Mouse (Mus musculus) urinary bladder, postnatal 4 days (tissue): ENCODE measurements around the gene Gm21761.
"Not testable (repeated sequence)": the region's sequence is repeated elsewhere in the genome, so short reads cannot be mapped to it uniquely, and the experiment has no call there.

Source experiments
- DNase-seq, 2 experiments: peaks; one replicate each; pipeline ENCODE4 v3.0.0; 2021 to 2022; ENCODE audit warnings: low spot score in 2 of 2

Gene Gm21761

DNA sequence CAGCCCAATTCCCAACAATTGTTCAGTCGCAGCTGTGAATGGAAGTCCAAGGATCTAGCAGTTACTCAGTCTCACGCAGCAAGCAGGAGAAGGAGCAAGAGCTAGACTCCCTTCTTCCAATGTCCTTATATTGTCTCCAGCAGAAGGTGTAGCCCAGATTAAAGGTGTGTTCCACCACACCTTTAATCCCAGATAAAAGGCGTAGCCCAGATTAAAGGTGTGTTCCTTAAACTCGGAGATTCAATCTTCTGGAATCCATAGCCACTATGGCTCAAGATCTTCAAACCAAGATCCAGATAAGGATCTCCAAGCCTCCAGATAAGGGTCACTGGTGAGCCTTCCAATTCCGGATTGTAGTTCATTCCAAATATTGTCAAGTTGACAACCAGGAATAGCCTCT is at the start of gene Gm21761:
Gene Gm21761, minus strand, starts transcription at position 101 of the 400 bp plus-strand sequence.
- not testable (repeated sequence) for DNase-seq

- not testable (repeated sequence) for DNase-seq
Observed at GRCm38 (mm10) chr13:119969163-119969562, 40.1 kb upstream of the Gm21761 start.

- DNase-seq: not testable (repeated sequence)
Observed at GRCm38 (mm10) chr13:119968193-119968592, 39.1 kb upstream of the Gm21761 start.

DNA sequence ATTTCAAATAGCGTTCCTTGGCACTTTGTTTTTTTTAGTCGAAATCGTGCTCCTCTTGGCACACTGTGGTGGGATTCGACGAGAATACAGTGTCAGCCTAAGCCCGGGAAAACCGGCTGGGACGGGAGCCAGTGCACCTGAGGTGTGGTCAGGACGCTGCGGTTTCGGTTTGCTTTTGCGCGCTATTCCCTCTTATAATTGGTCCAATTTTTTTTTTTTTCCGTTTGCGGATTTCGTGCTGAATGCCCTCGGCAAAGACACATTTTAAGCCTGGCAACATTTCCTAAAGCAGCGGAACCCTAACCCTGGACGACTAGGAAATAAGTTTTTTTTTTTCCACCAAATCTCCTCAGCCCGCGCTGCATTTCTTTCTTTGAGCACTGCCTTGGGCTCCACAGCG is 36.9 kb upstream of the Gm21761 start:
- DNase-seq: peak in 1 of 2 experiments; percentile 62

DNA sequence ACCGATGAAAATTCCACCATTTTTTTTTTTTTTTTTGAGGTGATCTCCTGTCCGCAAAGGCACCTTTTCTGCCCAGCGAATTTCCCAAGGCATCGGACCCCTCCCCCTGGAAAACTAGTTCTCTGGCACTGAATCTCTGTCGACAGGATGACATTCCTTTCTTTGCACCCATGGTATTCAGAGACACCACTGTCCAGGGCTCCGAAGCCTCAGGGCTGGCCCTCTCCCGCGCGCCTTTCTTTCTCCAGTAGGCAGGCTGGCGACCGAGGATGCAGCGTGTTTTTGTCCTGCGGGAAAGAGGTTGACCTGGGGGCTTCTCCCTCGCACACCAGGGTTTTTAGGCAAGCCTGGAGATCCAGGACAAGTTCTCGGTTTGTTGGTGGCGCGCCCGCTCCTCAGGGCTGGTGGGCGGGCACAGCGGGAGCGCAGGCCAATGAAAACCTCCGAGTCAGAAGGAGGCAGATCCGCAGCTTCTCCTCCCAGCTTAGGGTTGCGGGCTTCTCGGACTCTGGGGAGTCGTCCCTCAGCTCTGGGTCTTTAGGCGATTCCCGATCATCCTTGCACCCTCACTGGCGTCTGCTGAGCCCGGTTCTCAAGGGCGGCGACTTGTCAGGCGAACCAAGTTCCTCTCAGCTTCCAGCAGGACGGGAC is 36.4 kb upstream of the Gm21761 start:
- not testable (repeated sequence) for DNase-seq

- not testable (repeated sequence) for DNase-seq
Observed at GRCm38 (mm10) chr13:119962856-119963255, 33.8 kb upstream of the Gm21761 start.

DNA sequence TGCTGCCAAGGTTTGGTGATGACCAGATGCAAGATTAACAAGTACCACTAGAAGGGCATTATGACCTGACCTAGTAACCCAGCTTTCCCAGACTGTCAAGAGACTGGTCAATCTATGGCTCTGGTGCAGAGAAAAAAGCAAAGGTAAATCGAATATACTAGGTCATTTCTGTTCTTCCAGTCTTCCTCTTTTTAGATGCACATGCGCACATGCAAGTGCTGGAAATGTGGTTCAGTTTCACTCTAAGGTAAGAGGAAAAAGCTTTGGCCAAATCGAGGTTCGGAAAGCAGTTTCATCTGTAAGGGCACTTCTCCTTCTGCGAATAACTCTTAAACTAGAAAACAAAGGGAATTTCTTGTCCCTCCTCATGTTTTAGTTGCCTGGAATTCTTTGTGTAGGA is 26.5 kb upstream of the Gm21761 start:
- not testable (repeated sequence) for DNase-seq

DNA sequence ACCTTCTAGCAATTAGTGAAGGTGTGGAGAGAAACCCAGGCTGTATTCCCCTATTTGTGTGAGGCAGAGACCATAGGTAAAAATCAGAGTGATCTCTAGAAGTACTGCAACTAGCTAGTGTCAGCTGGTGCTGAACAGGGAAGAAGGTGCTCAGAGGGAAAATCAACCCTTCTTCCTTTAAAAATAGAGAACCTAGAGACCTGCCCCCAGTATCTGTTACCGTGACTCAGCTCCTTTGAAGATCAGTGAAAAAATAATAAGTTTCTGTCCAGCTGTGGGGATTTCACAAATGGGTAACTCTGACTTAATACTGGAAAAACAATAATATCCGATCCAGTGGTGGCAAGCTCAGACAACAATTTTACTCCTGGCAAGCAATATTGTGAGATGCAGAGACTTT is 26.0 kb upstream of the Gm21761 start:
- DNase-seq: not testable (repeated sequence)

DNA sequence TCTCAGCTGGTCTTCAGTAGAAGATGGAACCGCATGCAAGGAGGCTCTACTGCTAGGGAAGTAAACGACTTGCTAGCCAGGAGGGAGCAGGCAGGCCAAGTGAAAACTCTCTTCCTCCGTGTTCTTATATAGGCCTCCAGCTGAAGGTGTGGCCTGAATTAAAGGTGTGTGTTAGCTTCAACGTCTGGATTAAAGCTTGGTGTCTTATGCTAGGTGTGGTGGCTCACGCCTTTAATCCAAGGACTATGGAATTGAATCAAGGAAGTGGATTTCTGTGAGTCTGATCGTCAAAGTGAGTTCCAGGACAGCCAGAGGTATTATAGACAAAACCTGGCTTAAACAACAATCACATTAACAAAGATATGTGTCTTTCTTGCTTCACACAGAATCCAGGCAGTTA is 21.6 kb upstream of the Gm21761 start, which contains the start of gene B020031M17Rik:
Gene B020031M17Rik, minus strand, starts transcription at position 101 of the 400 bp plus-strand sequence.
- not testable (repeated sequence) for DNase-seq

DNA sequence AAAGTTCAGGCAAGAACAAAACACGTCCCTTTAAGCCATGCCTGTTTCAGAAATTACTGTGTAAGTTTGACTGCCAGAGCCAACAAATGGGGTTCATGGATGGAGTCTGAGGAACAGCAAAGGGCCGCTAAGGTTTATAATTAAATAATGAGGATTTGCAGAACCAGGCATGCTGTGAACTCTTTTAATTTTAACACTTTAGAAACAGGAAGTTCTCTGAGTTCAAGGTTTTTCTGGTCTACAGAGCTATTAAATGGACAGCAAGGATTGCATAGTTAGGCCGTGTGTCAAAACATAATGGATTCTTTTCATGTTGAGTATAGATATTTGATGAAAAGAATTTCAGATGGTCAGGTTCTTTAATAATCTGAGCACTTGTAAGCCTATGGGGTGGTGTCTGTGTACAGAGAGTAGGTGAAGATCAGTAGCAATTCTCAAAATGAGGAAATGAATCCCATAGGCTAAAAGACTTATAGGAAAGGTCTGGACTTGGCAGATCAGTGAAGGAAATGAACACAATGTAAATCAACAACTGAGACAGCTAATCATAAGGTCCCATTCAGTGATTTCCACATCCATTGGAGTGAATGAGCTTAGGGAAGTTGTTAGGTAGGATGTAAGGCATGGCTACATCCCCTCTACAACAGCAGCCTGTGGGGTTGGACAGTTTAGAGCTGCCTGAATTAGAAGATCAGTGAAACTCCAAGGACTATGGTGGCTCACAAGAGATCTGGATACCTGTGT is 4.3 kb downstream of the Gm21761 start:
- DNase-seq: not testable (repeated sequence)

- DNase-seq: not testable (repeated sequence)
Observed at GRCm38 (mm10) chr13:119916966-119917722, 11.9 kb downstream of the Gm21761 start.

DNA sequence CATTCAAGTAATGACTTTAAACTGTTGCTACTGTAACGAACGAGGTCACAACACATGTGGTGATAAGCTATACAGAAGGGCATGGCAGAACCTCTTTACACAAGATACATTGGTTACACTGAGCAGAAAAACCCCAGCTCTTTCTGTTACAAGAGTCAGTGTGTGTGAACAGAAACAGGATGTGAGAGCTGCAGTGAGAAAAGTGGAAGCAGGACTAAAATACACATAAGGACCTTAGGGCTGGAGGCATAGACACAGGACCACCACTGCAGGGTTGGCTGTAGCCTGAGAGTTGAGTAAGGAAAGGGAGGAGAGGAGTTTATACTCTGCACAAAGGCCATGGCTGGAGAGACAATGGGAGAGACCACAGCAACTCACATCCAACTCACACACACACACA is 12.6 kb downstream of the Gm21761 start:
- not testable (repeated sequence) for DNase-seq

GRCm38 (mm10) chr13:119898549-119898948 is 30.5 kb downstream of the Gm21761 start:
- DNase-seq: not testable (repeated sequence)

DNA sequence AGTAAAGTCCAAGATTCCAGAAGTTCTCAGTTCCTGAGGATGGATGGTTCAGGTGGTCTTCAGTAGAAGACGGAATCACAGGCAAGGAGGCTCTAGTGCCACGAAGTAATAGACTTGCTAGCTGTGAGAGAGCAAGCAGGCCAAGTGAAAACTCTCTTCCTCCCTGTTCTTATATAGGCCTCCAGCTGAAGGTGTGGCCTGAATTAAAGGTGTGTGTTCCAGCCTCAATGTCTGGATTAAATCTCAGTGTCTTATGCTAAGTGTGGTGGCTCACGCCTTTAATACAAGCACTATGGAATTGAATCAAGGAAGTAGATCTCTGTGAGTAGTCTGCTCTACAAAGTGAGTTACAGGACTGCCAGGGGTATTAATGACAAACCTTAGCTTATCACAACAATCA is 34.4 kb downstream of the Gm21761 start, which contains the start of gene Tcstv1:
Gene Tcstv1, minus strand, starts transcription at position 101 of the 400 bp plus-strand sequence.
- DNase-seq: not testable (repeated sequence)

GRCm38 (mm10) chr13:119886896-119887295 is 42.2 kb downstream of the Gm21761 start:
- not testable (repeated sequence) for DNase-seq

- DNase-seq: not testable (repeated sequence)
Observed at GRCm38 (mm10) chr13:119864395-119864999, 64.6 kb downstream of the Gm21761 start.

DNA sequence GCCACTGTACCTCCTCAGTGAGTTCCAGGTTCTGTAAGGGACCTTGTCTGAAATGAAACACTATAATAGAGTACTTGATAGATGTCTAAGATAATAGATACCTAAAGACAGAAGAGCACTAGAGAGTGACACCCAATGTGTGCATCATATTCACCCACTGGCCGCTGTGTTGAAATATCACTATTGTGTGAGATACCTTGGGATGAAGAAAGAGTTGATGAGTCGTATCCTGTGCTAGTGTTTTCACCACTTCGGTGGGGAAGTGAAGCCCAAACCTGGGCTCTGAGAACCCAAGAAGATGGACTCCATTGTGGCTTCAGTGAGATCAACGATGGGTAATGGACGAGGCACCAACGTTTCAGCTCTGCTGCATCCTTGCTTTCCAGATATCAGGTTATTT is 66.7 kb downstream of the Gm21761 start:
- not testable (repeated sequence) for DNase-seq
